Mouse (Mus musculus) cerebellum, adult 11 months (tissue): ENCODE data around the gene Pik3c2g.

Experiments
- DNase-seq: peaks from one replicate; pipeline ENCODE4 v3.0.0; 2022

The Pik3c2g gene

GRCm38 (mm10) chr6:139947106-139947879 lies 360.3 kb downstream of the Pik3c2g start:
- DNase-seq = no peak

- no peak for DNase-seq
Observed at GRCm38 (mm10) chr6:139953596-139953995, 366.6 kb downstream of the Pik3c2g start.

- no peak for DNase-seq
Observed at GRCm38 (mm10) chr6:139957531-139958241, 370.7 kb downstream of the Pik3c2g start.

- DNase-seq = no peak
Observed at GRCm38 (mm10) chr6:139963775-139964174, 376.8 kb downstream of the Pik3c2g start.

GRCm38 (mm10) chr6:139964895-139965294 lies 377.9 kb downstream of the Pik3c2g start:
- DNase-seq = no peak

GRCm38 (mm10) chr6:139966684-139967083 lies 379.7 kb downstream of the Pik3c2g start:
- DNase-seq = no peak

GRCm38 (mm10) chr6:139971608-139972298 lies 384.7 kb downstream of the Pik3c2g start:
- no peak for DNase-seq

- no peak for DNase-seq
Observed at GRCm38 (mm10) chr6:139974668-139975067, 387.6 kb downstream of the Pik3c2g start.

GRCm38 (mm10) chr6:139978114-139978513 lies 391.1 kb downstream of the Pik3c2g start:
- DNase-seq = no peak

- no peak for DNase-seq
Observed at GRCm38 (mm10) chr6:139981061-139981460, 394.0 kb downstream of the Pik3c2g start.

GRCm38 (mm10) chr6:139984069-139984468 lies 397.0 kb downstream of the Pik3c2g start:
- no peak for DNase-seq

- no peak for DNase-seq
Observed at GRCm38 (mm10) chr6:139986564-139986963, 399.5 kb downstream of the Pik3c2g start.

GRCm38 (mm10) chr6:139989075-139989474 lies 402.1 kb downstream of the Pik3c2g start:
- DNase-seq = no peak

- DNase-seq = no peak
Observed at GRCm38 (mm10) chr6:139989597-139989996, 402.6 kb downstream of the Pik3c2g start.

- DNase-seq = no peak
Observed at GRCm38 (mm10) chr6:140005181-140005580, 418.2 kb downstream of the Pik3c2g start.
